Mouse (Mus musculus) kidney, postnatal 10 days (tissue): ENCODE data around the gene Cnot3.

Experiments
- DNase-seq: peaks from one replicate; pipeline ENCODE4 v3.0.0; 2021; ENCODE audit warnings: mixed read lengths

The Cnot3 gene

GRCm38 (mm10) chr7:3656966-3657365, 11.9 kb downstream of the Cnot3 start:
- DNase-seq = no peak

- DNase-seq = no peak
These were observed 13.5 kb downstream of the Cnot3 start for GRCm38 (mm10) chr7:3658578-3658977.

- peak; percentile 62 for DNase-seq
These were observed 19.6 kb downstream of the Cnot3 start for GRCm38 (mm10) chr7:3664524-3665214.

- peak; percentile 97 for DNase-seq
These were observed 20.4 kb downstream of the Cnot3 start, which contains the start of gene Leng1 for GRCm38 (mm10) chr7:3665215-3666114. Leng1 (minus strand) TSS chr7:3665840.

- peak; percentile 35 for DNase-seq
These were observed 21.9 kb downstream of the Cnot3 start for GRCm38 (mm10) chr7:3666921-3667391.

- peak; percentile 92 for DNase-seq
These were observed 29.6 kb downstream of the Cnot3 start for GRCm38 (mm10) chr7:3674507-3675227.

- no peak for DNase-seq
These were observed 30.1 kb downstream of the Cnot3 start for GRCm38 (mm10) chr7:3675228-3675548.

- no peak for DNase-seq
These were observed 31.3 kb downstream of the Cnot3 start for GRCm38 (mm10) chr7:3676371-3676770.

GRCm38 (mm10) chr7:3677342-3677741, 32.3 kb downstream of the Cnot3 start, which contains the start of gene Tmc4:
Tmc4 (minus strand) TSS chr7:3677553.
- DNase-seq = peak; percentile 65

GRCm38 (mm10) chr7:3683908-3684550, 39.0 kb downstream of the Cnot3 start:
- DNase-seq = no peak

GRCm38 (mm10) chr7:3684698-3685097, 39.6 kb downstream of the Cnot3 start:
- no peak for DNase-seq

- no peak for DNase-seq
These were observed 40.5 kb downstream of the Cnot3 start for GRCm38 (mm10) chr7:3685400-3686187.

GRCm38 (mm10) chr7:3691919-3692318, 46.9 kb downstream of the Cnot3 start:
- DNase-seq = no peak

GRCm38 (mm10) chr7:3692382-3692986, 47.4 kb downstream of the Cnot3 start, which contains the start of gene Tsen34:
Tsen34 (plus strand) TSS chr7:3692863.
- no peak for DNase-seq

GRCm38 (mm10) chr7:3692987-3693808, 48.1 kb downstream of the Cnot3 start, which contains the start of gene Mboat7:
Mboat7 (minus strand) TSS chr7:3693523.
- peak; percentile 98 for DNase-seq

- no peak for DNase-seq
These were observed 48.7 kb downstream of the Cnot3 start for GRCm38 (mm10) chr7:3693809-3694075.

- peak; percentile 86 for DNase-seq
These were observed 49.2 kb downstream of the Cnot3 start for GRCm38 (mm10) chr7:3694076-3694948.

- peak; percentile 29 for DNase-seq
These were observed 49.9 kb downstream of the Cnot3 start for GRCm38 (mm10) chr7:3694949-3695305.

- DNase-seq = no peak
These were observed 53.4 kb downstream of the Cnot3 start for GRCm38 (mm10) chr7:3698471-3698870.
